Mouse (Mus musculus) liver, embryonic 16.5 days (tissue): ENCODE measurements at regions not wholly inside any gene's neighbourhood (a gene's known extent, or its start where the extent isn't known, plus 50 kb on each side); places are given as distances from the start of the nearest gene placed in this dataset.

Source experiments
- ATAC-seq: fragments of 200-750 bp; cut with Nextera tagmentation; 2 replicates; pipeline ENCODE4 v1.8.0; 2017; ENCODE audit warnings: low read depth, mild to moderate bottlenecking, moderate number of reproducible peaks, moderate library complexity
- H3K27ac ChIP-seq: fragments of 300-500 bp; sonication (generic); 2 replicates; pipeline ENCODE4 v1.5.1; 2014; ENCODE audit warnings: mild to moderate bottlenecking, low read length
- H3K27me3 ChIP-seq: fragments of 300-500 bp; sonication (generic); 2 replicates; pipeline ENCODE4 v1.6.1; 2014; ENCODE audit warnings: low read depth, low read length, mixed read lengths; ENCODE audit not compliant: control insufficient read depth, insufficient read depth
- H3K36me3 ChIP-seq: fragments of 300-500 bp; sonication (generic); 2 replicates; pipeline ENCODE4 v1.6.1; 2014; ENCODE audit warnings: mild to moderate bottlenecking; ENCODE audit not compliant: control insufficient read depth, insufficient read depth
- H3K4me1 ChIP-seq: fragments of 300-500 bp; sonication (generic); 2 replicates; pipeline ENCODE4 v1.6.1; 2014; ENCODE audit warnings: low read depth, low read length, mixed read lengths; ENCODE audit not compliant: control insufficient read depth
- H3K4me2 ChIP-seq: fragments of 300-500 bp; sonication (generic); 2 replicates; pipeline ENCODE4 v1.6.1; 2014; ENCODE audit warnings: low read depth, low read length, mixed read lengths
- H3K4me3 ChIP-seq: fragments of 300-500 bp; sonication (generic); 2 replicates; pipeline ENCODE4 v1.5.1; 2014; ENCODE audit warnings: low read depth, mild to moderate bottlenecking, low read length
- H3K9ac ChIP-seq: fragments of 300-500 bp; sonication (generic); 2 replicates; pipeline ENCODE4 v1.6.1; 2014; ENCODE audit warnings: low read depth, low read length
- H3K9me3 ChIP-seq: fragments of 300-500 bp; sonication (generic); replicated peaks from 2 replicates; pipeline ENCODE4 v1.6.1; 2016; ENCODE audit warnings: low read length; ENCODE audit not compliant: control insufficient read depth
- WGBS: fragments of 180-500 bp; shearing (Covaris S2); extraction: QIAGEN DNeasy Blood & Tissue Kit; methylation state at CpG from one replicate; pipeline ENCODE4 v1.1.7; 2014; ENCODE audit not compliant: insufficient replicate concordance; 5-methylcytosine and 5-hydroxymethylcytosine counted together

GRCm38 (mm10) chr14:48052405-48052804 lies 68.2 kb upstream of the Peli2 start:
- Histone ChIP-seq H3K36me3 (no peaks in the 10 kb centered on the region), H3K4me2 (no peak overlapping the region), H3K4me1 (no peaks in the 10 kb centered on the region), H3K27ac (no peak overlapping the region), H3K9me3 (no peaks in the 10 kb centered on the region), H3K4me3 (no peak overlapping the region), H3K27me3 (no peaks in the 10 kb centered on the region), H3K9ac (no peak overlapping the region)
- 67% methylated on average over 7 of the region's 7 CpGs for WGBS
- no peak for ATAC-seq

- no peaks in the 10 kb centered on the region for H3K27me3 ChIP-seq
- H3K4me2 ChIP-seq: no peak overlapping the region
- ATAC-seq: no peak
- H3K27ac ChIP-seq: no peak overlapping the region
- no peaks in the 10 kb centered on the region for H3K9me3 ChIP-seq
- no peak overlapping the region for H3K4me3 ChIP-seq
- no peaks in the 10 kb centered on the region for H3K36me3 ChIP-seq
- 61% methylated on average over 4 of the region's 4 CpGs for WGBS
- no peak overlapping the region for H3K9ac ChIP-seq
- no peaks in the 10 kb centered on the region for H3K4me1 ChIP-seq
Observed at GRCm38 (mm10) chr14:48053151-48053550, 67.5 kb upstream of the Peli2 start.

GRCm38 (mm10) chr14:48054719-48055118 lies 65.9 kb upstream of the Peli2 start:
- no peak overlapping the region for H3K4me2 ChIP-seq
- H3K4me3 ChIP-seq: no peak overlapping the region
- ATAC-seq: no peak
- WGBS: 49% methylated on average over 3 of the region's 3 CpGs
- H3K9ac ChIP-seq: no peak overlapping the region
- H3K27me3 ChIP-seq: no peaks in the 10 kb centered on the region
- H3K36me3 ChIP-seq: no peaks in the 10 kb centered on the region
- H3K9me3 ChIP-seq: no peaks in the 10 kb centered on the region
- no peak overlapping the region for H3K27ac ChIP-seq
- no peaks in the 10 kb centered on the region for H3K4me1 ChIP-seq

GRCm38 (mm10) chr14:48055861-48056260 lies 64.8 kb upstream of the Peli2 start:
- H3K9ac ChIP-seq: no peak overlapping the region
- no peaks in the 10 kb centered on the region for H3K27me3 ChIP-seq
- H3K36me3 ChIP-seq: no peaks in the 10 kb centered on the region
- WGBS: 52% methylated on average over 2 of the region's 2 CpGs
- no peak overlapping the region for H3K27ac ChIP-seq
- ATAC-seq: no peak
- H3K9me3 ChIP-seq: no peaks in the 10 kb centered on the region
- no peak overlapping the region for H3K4me2 ChIP-seq
- no peaks in the 10 kb centered on the region for H3K4me1 ChIP-seq
- H3K4me3 ChIP-seq: no peak overlapping the region

GRCm38 (mm10) chr14:48058234-48058868 lies 62.3 kb upstream of the Peli2 start:
- 56% methylated on average over 9 of the region's 9 CpGs for WGBS
- H3K9ac ChIP-seq: no peak overlapping the region
- no peaks in the 10 kb centered on the region for H3K36me3 ChIP-seq
- ATAC-seq: peak; percentile 64; the same call in 1 of the 2 replicates
- no peak overlapping the region for H3K4me3 ChIP-seq
- H3K4me2 ChIP-seq: 0 out of 2 replicates have a peak overlapping the region, but pooled peaks have one; percentile 3
- no peaks in the 10 kb centered on the region for H3K9me3 ChIP-seq
- no peaks in the 10 kb centered on the region for H3K4me1 ChIP-seq
- no peak overlapping the region for H3K27ac ChIP-seq
- H3K27me3 ChIP-seq: no peaks in the 10 kb centered on the region

- no peak overlapping the region for H3K4me3 ChIP-seq
- WGBS: 67% methylated on average over 15 of the region's 15 CpGs
- no peaks in the 10 kb centered on the region for H3K4me1 ChIP-seq
- no peaks in the 10 kb centered on the region for H3K9me3 ChIP-seq
- no peak overlapping the region for H3K4me2 ChIP-seq
- no peaks in the 10 kb centered on the region for H3K36me3 ChIP-seq
- no peak for ATAC-seq
- H3K27me3 ChIP-seq: no peaks in the 10 kb centered on the region
- H3K9ac ChIP-seq: no peak overlapping the region
- no peak overlapping the region for H3K27ac ChIP-seq
Observed at GRCm38 (mm10) chr14:48059664-48060455, 60.8 kb upstream of the Peli2 start.

GRCm38 (mm10) chr14:48068641-48069040 lies 52.0 kb upstream of the Peli2 start:
- WGBS: 56% methylated on average over 3 of the region's 3 CpGs
- no peaks in the 10 kb centered on the region for H3K27me3 ChIP-seq
- H3K27ac ChIP-seq: no peak overlapping the region
- H3K9me3 ChIP-seq: no peaks in the 10 kb centered on the region
- no peak overlapping the region for H3K9ac ChIP-seq
- no peak overlapping the region for H3K4me3 ChIP-seq
- H3K4me2 ChIP-seq: no peak overlapping the region
- H3K4me1 ChIP-seq: no peaks in the 10 kb centered on the region
- no peak for ATAC-seq
- no peaks in the 10 kb centered on the region for H3K36me3 ChIP-seq
